Mouse (Mus musculus) midbrain, embryonic 14.5 days (tissue): ENCODE data around the gene Cox14. TPM values are rescaled to one million over a fixed set of nuclear protein-coding genes. Genes with fewer than 3 reads are reported as not detected.

Source experiments
- ATAC-seq: fragments of 200-750 bp; cut with Nextera tagmentation; 2 replicates; pipeline ENCODE4 v1.8.0; 2017; ENCODE audit warnings: moderate number of reproducible peaks, moderate library complexity; ENCODE audit not compliant: low FRiP score, low TSS enrichment
- DNase-seq: peaks from one replicate; pipeline ENCODE4 v3.0.0-alpha.2; 2015
- H3K27ac ChIP-seq: fragments of 300-500 bp; sonication (generic); replicated peaks from 2 replicates; pipeline ENCODE4 v1.5.1; 2014; ENCODE audit warnings: mild to moderate bottlenecking, low read depth, low read length, moderate library complexity
- H3K27me3 ChIP-seq: fragments of 300-500 bp; sonication (generic); 2 replicates; pipeline ENCODE4 v1.6.1; 2014; ENCODE audit warnings: low read length, control low read depth, mixed read lengths; ENCODE audit not compliant: control insufficient read depth, insufficient read depth
- H3K36me3 ChIP-seq: fragments of 300-500 bp; sonication (generic); 2 replicates; pipeline ENCODE4 v1.6.1; 2014; ENCODE audit warnings: low read length, control low read depth; ENCODE audit not compliant: control insufficient read depth, insufficient read depth
- H3K4me1 ChIP-seq: fragments of 300-500 bp; sonication (generic); 2 replicates; pipeline ENCODE4 v1.6.1; 2014; ENCODE audit warnings: mild to moderate bottlenecking, antibody characterized with exemption, low read length, control low read depth; ENCODE audit not compliant: control insufficient read depth, insufficient read depth
- H3K4me2 ChIP-seq: fragments of 300-500 bp; sonication (generic); 2 replicates; pipeline ENCODE4 v1.6.1; 2014; ENCODE audit warnings: mild to moderate bottlenecking, low read length, moderate library complexity
- H3K4me3 ChIP-seq: fragments of 300-500 bp; sonication (generic); replicated peaks from 2 replicates; pipeline ENCODE4 v1.5.1; 2014; ENCODE audit warnings: low read depth, low read length
- H3K9ac ChIP-seq: fragments of 300-500 bp; sonication (generic); replicated peaks from 2 replicates; pipeline ENCODE4 v1.6.1; 2014; ENCODE audit warnings: mild to moderate bottlenecking, low read length, moderate library complexity
- H3K9me3 ChIP-seq: fragments of 300-500 bp; sonication (generic); 2 replicates; pipeline ENCODE4 v1.6.1; 2016; ENCODE audit warnings: low read length, control low read depth, mixed read lengths; ENCODE audit not compliant: control insufficient read depth
- whole genome bisulfite sequencing: fragments of 180-500 bp; shearing (Covaris S2); extraction: QIAGEN DNeasy Blood & Tissue Kit; methylation state at CpG from one replicate; pipeline ENCODE4 v1.1.7; 2014; 5-methylcytosine and 5-hydroxymethylcytosine counted together
- polyA plus RNA-seq: library from polyadenylated mRNA; unstranded; fragments of >200 nt; fragmentation: Nextera tagmentation; extraction: Ambion mirVana; gene quantifications from 2 replicates; pipeline ENCODE4 v1.2.1, GENCODE M21; 2014

Cox14 gene
- polyA plus RNA-seq, 1 experiment from 2014 or later = 168 TPM

DNA sequence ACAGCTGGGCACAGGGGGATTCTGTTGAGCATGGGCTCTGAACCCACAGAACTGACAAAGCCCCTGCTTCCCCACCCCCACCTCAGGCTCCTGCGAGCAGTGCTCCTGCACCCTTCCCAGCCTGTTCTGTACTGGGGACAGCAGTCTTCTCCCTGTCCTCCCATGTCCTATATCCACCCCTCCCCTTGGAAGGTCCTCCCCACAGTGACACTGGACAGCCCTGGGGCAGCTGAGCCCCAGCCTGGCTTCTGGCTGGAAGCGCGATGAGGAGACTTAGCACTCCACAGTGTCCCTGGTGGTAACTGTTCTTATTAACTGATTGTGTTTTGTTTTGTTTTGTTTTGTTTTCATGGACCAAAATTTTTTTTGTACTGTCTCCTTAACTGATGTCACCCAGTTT, 11.8 kb upstream of the Cox14 start:
- WGBS = 76% methylated on average over 3 of the region's 3 CpGs
- DNase-seq (no peak), ATAC-seq (no peak)
- Histone ChIP-seq H3K36me3 (peaks cover 79% of the 10 kb centered on the region), H3K4me2 (no peak overlapping the region), H3K4me3 (no peak overlapping the region), H3K27me3 (no peaks in the 10 kb centered on the region), H3K27ac (peak overlapping the region; percentile 46; the same call in 1 of the 2 replicates), H3K9ac (no peak overlapping the region), H3K4me1 (no peaks in the 10 kb centered on the region), H3K9me3 (no peaks in the 10 kb centered on the region)

DNA sequence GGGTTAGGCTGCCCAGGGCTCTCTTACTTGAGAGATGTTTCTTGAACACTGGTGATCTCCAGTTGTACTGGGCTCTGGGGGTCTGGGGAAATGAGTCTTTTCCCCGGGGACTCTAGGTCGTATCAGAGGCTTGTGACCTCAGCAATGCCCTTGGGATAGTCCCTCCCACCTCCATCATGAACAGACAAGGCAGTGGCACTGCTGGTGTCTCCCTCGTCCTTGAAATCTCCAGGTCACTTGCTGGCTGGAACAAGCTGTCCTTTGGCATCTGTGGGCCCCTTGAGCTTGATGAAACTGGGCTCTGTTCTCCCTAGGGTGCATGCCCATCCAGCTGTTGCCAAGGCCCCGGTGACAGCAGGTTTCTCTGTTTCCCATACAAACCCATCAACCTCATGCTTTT, 11.2 kb upstream of the Cox14 start:
- Histone ChIP-seq H3K27ac (peak overlapping the region; percentile 33; the same call in 1 of the 2 replicates), H3K36me3 (peaks cover 78% of the 10 kb centered on the region)
- no peak for ATAC-seq

DNA sequence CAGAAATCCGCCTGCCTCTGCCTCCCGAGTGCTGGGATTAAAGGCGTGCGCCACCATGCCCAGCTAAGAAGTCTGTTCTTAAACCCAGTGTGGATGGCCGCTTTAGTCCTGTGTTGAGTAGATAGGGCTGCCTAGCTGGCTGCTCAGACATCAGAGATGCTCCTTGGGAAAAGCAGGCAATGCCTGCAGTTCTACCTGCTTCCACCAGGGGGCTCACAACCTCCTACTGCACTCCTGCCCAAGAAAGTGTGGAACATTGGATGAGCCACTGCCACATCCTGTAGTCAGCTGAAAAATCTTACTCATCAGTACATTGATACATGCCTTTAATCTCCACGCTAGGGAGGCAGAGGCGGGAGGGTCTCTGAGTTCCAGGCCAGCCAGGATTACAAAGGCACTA, 10.6 kb upstream of the Cox14 start:
- peak overlapping the region; percentile 43 for H3K27ac ChIP-seq
- peaks cover 71% of the 10 kb centered on the region for H3K36me3 ChIP-seq
- 44% methylated on average over 7 of the region's 7 CpGs for WGBS
- peak; percentile 89 for DNase-seq
- no peak overlapping the region for H3K4me3 ChIP-seq
- H3K4me1 ChIP-seq = no peaks in the 10 kb centered on the region
- H3K27me3 ChIP-seq = no peaks in the 10 kb centered on the region
- peak; percentile 39; the same call in 1 of the 2 replicates for ATAC-seq
- H3K9ac ChIP-seq = no peak overlapping the region
- no peak overlapping the region for H3K4me2 ChIP-seq
- H3K9me3 ChIP-seq = no peaks in the 10 kb centered on the region

More for the DNA sequence above, 11.2 kb upstream of the Cox14 start:
- H3K9ac ChIP-seq = no peak overlapping the region
- no peaks in the 10 kb centered on the region for H3K27me3 ChIP-seq
- H3K4me3 ChIP-seq = no peak overlapping the region
- no peaks in the 10 kb centered on the region for H3K4me1 ChIP-seq
- no peak overlapping the region for H3K4me2 ChIP-seq
- DNase-seq = no peak
- 72% methylated on average over 4 of the region's 4 CpGs for WGBS
- H3K9me3 ChIP-seq = no peaks in the 10 kb centered on the region

DNA sequence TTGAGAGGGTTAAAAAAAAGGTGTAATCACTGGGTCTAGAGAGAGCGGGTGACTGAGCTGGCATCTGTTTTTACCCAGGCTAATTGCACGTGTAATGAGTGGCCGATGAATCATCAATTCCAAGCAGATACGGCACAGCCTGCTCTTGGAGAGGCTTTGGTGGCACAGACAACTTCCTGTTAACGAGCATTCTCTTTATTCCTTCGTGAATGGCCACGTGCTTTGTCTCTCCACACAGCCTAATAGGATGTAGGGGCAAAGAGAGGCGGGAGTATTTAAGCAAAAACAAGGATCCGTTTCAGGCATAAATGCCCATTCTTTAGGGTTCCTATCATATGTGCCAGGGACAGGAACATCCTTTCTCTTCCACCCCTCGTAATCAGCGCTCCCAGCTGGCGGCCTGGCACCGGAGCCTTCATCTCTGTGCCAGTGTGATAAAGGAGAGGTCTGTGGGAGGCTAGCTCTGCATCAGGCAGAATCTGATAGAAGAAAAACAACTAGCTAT, 10.0 kb upstream of the Cox14 start:
- no peak overlapping the region for H3K4me3 ChIP-seq
- no peak overlapping the region; the same call in 1 of the 2 replicates for H3K9ac ChIP-seq
- H3K36me3 ChIP-seq = peaks cover 69% of the 10 kb centered on the region
- no peaks in the 10 kb centered on the region for H3K9me3 ChIP-seq
- ATAC-seq = no peak
- no peaks in the 10 kb centered on the region for H3K27me3 ChIP-seq
- peak overlapping the region; percentile 43 for H3K27ac ChIP-seq
- no peak overlapping the region for H3K4me2 ChIP-seq
- no peaks in the 10 kb centered on the region for H3K4me1 ChIP-seq
- DNase-seq = peak; percentile 40
- 66% methylated on average over 13 of the region's 13 CpGs for WGBS

DNA sequence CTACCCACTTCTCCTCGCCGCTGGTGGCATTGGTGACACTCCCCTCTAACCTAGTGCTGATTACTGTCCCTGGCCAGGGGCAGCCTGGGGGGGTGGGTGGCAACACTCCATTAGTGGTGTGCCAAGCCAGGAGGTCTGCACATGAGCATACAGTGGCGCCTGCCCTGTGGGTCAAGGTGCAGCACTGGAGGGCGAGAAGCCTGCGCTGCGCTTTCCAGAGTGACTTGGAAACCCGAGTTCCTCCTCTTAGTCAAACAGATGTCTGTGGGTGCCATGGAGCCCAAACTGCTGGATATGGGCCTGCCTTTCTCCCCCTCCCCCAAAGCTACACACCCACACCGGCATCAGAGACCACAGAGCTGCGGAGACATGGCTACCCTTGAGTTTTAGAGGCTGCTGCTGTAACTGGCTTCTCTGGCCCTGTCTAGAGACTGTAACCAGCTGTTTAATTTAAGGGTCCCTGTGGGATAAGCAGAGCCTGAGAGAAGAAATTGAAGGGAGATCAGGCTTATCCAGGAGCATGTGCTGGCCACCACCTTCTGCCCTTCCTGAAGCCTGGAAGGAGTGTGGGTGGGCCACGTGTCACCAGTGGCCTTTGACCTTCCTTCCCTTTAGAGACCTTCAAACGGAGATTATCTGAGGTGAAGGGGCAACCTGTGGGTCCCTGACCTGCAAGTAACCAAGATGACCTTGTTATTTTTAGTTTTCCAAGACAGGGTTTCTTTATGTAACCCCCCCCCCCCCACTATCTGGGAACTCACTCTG, 9.3 kb upstream of the Cox14 start:
- no peak for DNase-seq
- WGBS = 76% methylated on average over 11 of the region's 11 CpGs
- Histone ChIP-seq H3K36me3 (peaks cover 66% of the 10 kb centered on the region), H3K27ac (peak overlapping the region; percentile 70), H3K9me3 (no peaks in the 10 kb centered on the region), H3K4me3 (no peak overlapping the region), H3K27me3 (no peaks in the 10 kb centered on the region), H3K9ac (no peak overlapping the region; the same call in 1 of the 2 replicates), H3K4me1 (no peaks in the 10 kb centered on the region), H3K4me2 (no peak overlapping the region)
- no peak for ATAC-seq

DNA sequence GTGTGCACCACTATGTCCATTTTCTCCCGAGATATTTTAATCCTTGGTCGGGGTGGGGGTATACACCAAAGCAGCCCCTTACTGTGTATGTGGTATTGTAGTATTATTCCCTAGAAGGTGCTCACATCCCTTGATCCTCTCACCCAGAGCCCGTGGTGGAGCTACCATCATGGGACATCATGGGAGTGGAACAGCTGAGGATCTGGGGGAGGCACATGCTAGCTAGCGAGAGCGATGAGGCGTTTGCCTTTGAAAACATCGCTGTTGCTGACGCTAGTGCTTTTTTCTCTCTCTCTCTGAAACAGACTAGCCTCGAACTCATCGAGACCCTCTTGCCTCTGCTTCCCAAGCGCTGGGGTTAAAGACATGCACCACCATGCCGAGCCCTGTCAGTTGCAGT, 8.6 kb upstream of the Cox14 start:
- H3K36me3 ChIP-seq = peaks cover 63% of the 10 kb centered on the region
- H3K4me1 ChIP-seq = no peaks in the 10 kb centered on the region
- no peak overlapping the region for H3K4me3 ChIP-seq
- H3K27ac ChIP-seq = no peak overlapping the region
- no peak for DNase-seq
- H3K9me3 ChIP-seq = no peaks in the 10 kb centered on the region
- H3K9ac ChIP-seq = no peak overlapping the region
- no peak for ATAC-seq
- H3K27me3 ChIP-seq = no peaks in the 10 kb centered on the region
- WGBS = 87% methylated on average over 12 of the region's 12 CpGs
- H3K4me2 ChIP-seq = no peak overlapping the region

DNA sequence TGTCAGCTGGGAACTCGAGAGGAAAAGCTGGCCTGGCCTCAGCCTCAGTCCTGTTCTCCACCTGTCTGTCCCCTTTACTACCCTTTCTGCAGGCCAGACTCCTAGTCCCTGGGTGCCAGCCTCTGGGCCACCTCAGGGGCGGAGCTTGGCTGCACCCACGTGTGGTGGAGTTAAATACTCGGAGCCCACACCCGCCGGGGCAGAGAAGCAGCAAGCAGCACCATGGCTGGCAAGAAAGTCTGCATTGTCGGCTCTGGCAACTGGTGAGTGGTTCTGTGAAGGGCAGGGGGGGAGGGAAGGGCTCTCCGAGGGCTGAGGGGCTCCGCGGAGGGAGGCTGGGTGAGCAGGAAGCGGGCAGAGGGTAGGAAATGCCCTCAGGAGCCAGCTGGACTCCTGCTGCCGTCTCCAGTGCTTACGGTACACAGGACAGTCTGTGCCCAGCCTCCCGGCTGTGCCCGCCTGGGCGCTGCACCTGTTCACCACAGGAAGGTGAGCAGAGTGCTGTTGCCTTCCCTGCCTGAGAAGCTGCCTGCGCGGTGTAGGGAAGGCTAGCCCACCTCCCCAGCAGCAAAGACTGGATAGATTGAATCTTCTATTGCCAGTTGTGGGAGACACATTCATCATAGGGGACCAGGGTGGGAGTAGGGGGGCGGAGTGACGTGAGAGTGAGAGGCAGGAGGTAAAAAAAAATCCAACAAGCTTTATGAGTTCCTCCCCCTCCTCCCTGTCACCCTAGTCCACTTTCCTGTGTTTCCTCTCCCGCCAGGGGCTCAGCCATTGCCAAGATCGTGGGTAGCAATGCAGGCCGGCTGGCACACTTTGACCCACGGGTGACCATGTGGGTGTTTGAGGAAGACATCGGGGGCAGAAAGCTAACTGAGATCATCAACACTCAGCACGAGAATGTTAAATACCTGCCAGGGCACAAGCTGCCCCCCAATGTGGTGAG, 7.8 kb upstream of the Cox14 start, which contains the start of gene Gpd1:
TSS of gene Gpd1 (plus strand) at position 130 of the 949 bp plus-strand sequence.
- H3K9ac ChIP-seq = no peak within 1 kb of the TSS
- H3K4me1 ChIP-seq = no peaks in the 10 kb centered on the region
- H3K27ac ChIP-seq = peak within 1 kb of the TSS; percentile 70; the same call in 1 of the 2 replicates
- H3K27me3 ChIP-seq = no peaks in the 10 kb centered on the region
- no peak within 1 kb of the TSS for H3K4me2 ChIP-seq
- 70% methylated on average over 26 of the region's 26 CpGs for WGBS
- H3K36me3 ChIP-seq = peaks cover 63% of the 10 kb centered on the region
- no peak within 1 kb of the TSS for H3K4me3 ChIP-seq
- ATAC-seq = no peak
- peak; percentile 21 for DNase-seq
- H3K9me3 ChIP-seq = no peaks in the 10 kb centered on the region

DNA sequence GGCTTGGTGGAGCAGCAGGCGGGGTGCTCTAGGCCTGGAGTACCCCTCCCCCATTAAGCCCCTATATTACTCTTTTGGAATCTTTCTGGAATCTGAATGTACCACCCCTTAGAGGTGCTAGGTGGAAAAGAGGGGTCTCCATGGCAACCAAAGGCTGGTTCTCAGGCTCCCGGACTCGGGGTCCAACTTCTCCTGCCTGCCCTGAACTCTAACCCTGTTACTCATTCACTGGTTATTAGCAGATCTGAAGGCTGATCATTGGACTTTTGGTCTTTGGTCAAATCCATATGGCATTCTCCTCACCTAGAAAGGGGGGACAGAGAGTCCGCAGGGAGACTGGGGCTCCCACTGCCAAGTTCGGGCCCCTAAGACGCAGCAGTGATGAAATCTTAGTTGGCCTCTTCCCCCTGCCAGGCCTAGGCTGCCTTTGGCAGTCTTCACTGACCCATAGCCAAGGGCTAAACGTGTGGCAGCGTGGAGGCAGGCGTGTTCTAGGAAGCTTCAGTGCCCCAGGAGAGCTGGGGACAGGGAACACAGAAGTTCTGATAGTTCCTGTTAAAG, 6.9 kb upstream of the Cox14 start:
- Histone ChIP-seq H3K27ac (no peak overlapping the region), H3K4me2 (no peak overlapping the region), H3K9me3 (no peaks in the 10 kb centered on the region), H3K4me1 (0 out of 2 replicates have a peak, but pooled peaks cover 2% of the 10 kb centered on the region), H3K4me3 (no peak overlapping the region), H3K9ac (no peak overlapping the region), H3K36me3 (peaks cover 61% of the 10 kb centered on the region), H3K27me3 (no peaks in the 10 kb centered on the region)
- ATAC-seq (no peak), DNase-seq (no peak)
- 76% methylated on average over 9 of the region's 9 CpGs for WGBS
